Mouse (Mus musculus): ENCODE results near the gene Olig1.
"Not testable (repeated sequence)": the region's sequence is repeated elsewhere in the genome, so short reads cannot be mapped to it uniquely, and the experiment has no call there.

Olig1 gene

GRCm38 (mm10) chr16:91239024-91239423 lies 30.5 kb upstream of the Olig1 start:
- no peak for ATAC-seq (ENCODE audit: insufficient number of reproducible peaks, low FRiP score, low TSS enrichment)

- no peak for ATAC-seq (ENCODE audit: insufficient number of reproducible peaks, low FRiP score, low TSS enrichment)
These were observed 23.3 kb upstream of the Olig1 start for GRCm38 (mm10) chr16:91246292-91246691.

GRCm38 (mm10) chr16:91255419-91256164 lies 14.0 kb upstream of the Olig1 start:
- not testable (repeated sequence) for ATAC-seq (ENCODE audit: insufficient number of reproducible peaks, low FRiP score, low TSS enrichment)

DNA sequence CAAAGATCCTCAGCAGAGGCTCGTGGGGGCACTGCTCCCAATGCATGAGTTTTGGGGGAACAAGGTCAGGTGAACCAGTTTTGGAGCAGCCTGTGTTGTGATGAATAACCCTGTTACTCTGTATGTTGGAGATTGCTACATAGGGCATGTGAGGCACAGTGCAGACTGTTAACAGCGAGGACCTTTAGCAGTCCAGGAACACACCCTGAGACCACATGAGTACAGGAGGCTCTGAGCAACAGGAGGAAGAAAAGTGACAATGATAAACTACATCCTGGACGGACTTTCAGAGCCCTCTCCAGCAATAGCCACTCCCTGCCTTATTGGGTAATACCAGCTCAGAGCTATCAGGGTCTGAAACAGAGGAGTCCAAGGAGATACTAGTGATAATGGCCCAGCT lies 10.6 kb upstream of the Olig1 start:
- ATAC-seq (ENCODE audit: insufficient number of reproducible peaks, low FRiP score, low TSS enrichment) = no peak

- no peak for ATAC-seq (ENCODE audit: insufficient number of reproducible peaks, low FRiP score, low TSS enrichment)
These were observed 8.7 kb upstream of the Olig1 start for GRCm38 (mm10) chr16:91260861-91261260.

DNA sequence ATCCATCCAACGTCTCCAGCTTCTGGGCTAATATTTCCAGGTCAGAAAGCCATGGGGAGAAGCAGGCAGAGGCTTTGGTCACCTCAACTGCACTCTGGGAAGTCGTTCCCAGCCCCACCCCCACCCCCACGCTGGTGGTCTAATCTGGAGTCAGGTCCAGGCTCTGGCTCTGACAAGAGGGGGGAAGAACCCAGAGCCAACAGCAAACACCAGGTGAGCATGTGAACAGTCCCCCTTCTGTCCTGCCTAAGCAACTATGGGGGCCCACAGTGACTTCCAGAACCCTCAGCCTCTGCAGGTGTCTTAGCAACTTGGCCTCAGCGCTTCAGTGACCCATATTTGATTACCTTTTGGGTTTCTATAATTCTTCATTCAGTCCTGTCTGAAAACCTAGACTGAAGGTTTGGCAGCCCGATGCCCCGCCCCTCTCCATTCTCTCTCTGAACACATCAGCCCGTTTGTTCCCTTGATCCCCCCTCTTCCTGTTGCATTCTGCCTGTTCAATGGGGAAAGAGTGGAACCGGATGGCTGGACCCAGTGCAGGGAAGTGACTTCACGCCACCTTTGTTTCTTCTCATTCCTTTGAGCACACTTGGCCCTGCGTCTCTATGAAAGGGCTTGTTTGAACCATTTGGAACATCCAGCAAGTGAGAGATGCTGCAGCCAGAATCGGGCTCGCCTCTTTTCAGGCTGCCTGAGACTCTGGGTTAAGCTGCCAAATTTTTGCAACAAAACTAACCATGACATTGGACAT lies 6.9 kb upstream of the Olig1 start:
- ATAC-seq (ENCODE audit: insufficient number of reproducible peaks, low FRiP score, low TSS enrichment) = no peak

- no peak for ATAC-seq (ENCODE audit: insufficient number of reproducible peaks, low FRiP score, low TSS enrichment)
These were observed 3.6 kb upstream of the Olig1 start for GRCm38 (mm10) chr16:91265972-91266371.

DNA sequence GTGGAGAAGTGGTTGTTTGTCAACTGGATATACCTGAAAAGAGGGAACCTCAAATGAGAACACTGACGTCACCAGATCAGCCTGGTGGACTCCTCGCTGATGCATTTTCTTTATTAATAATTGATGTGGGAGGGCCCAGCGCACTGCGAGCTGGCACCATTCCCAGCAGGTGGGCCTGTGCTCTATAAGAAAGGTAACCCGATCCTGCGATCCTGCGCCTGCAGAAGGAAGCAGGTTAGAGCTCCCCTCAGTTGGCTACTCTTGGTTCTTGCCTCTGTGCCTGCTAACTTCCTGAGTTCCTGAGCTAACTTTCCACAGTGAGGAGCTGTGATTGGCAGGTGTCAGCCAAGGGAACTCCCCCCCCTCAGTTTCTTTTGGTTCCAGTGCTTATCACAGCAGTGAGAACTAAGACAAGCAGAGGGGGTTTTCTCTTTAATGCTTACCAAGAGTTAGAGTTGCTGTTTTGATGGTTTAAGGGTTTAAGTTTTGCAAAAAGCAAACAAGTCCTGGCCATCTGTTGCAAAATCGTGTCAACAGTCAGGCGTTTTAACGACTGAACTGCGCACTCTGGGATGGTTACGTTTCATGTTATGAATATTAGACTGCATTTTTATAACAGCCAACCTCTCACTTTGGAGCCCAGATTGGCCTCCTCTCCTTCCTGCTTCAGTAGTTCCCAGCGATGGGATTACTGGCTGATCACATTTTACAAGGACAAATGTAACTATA lies 684 bp upstream of the Olig1 start:
- no peak for ATAC-seq (ENCODE audit: insufficient number of reproducible peaks, low FRiP score, low TSS enrichment)

DNA sequence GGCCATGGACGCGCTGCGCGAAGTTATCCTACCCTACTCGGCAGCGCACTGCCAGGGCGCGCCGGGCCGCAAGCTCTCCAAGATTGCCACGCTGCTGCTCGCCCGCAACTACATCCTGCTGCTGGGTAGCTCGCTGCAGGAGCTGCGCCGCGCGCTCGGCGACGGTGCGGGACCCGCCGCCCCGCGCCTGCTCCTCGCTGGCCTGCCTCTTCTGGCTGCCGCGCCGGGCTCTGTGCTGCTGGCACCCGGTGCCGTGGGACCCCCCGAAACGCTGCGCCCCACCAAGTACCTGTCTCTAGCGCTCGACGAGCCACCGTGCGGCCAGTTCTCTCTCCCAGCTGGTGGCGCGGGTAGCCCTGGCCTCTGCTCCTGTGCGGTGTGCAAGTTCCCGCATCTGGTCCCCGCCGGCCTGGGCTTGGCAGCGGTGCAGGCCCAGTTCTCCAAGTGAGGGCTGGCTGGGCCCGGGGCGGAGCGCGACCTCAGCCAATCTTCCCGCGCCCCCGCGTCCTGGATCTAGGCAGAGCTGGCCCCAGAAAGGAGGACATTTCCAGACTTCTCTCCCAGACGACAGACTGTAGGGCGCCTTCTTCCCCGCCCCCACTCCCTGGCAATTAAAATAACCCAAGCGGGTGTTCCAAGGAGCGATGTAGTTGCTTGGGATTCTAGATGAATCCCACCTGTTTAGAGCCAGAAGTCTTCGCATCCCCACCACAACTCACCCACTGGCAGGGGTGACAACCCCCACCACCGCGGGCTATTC lies 820 bp downstream of the Olig1 start:
- no peak for ATAC-seq (ENCODE audit: insufficient number of reproducible peaks, low FRiP score, low TSS enrichment)

DNA sequence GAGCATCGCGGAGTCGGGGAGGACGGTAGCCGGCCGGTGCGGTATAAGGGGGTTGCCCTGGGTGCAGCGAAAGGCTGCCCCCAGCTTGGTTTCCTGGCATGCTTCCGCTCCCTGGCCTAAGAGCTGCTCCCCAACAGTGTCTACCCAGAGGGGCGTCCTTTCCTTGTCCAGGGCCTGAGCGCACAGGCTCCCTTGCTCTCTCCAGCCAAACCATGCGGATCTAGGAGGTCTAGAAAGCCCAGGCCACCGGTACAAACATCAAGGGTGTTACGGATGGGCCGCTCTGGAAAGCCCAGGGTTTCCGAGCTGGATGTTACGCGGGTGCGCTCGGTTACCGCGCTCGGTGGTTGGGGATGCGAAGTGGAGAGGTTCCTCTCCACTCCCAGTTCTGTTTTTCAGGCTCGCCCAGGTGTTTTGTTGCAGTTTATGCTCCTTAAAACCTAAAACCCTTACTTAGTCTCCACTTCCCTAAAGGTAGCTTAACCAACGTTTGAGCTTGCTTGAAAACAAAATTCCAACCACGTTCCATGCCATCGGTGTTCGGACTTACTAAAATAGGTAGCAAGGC lies 1.5 kb downstream of the Olig1 start:
- no peak for ATAC-seq (ENCODE audit: insufficient number of reproducible peaks, low FRiP score, low TSS enrichment)

- no peak for ATAC-seq (ENCODE audit: insufficient number of reproducible peaks, low FRiP score, low TSS enrichment)
These were observed 2.1 kb downstream of the Olig1 start for GRCm38 (mm10) chr16:91271634-91272033.

GRCm38 (mm10) chr16:91280516-91280915 lies 10.9 kb downstream of the Olig1 start:
- no peak for ATAC-seq (ENCODE audit: insufficient number of reproducible peaks, low FRiP score, low TSS enrichment)

DNA sequence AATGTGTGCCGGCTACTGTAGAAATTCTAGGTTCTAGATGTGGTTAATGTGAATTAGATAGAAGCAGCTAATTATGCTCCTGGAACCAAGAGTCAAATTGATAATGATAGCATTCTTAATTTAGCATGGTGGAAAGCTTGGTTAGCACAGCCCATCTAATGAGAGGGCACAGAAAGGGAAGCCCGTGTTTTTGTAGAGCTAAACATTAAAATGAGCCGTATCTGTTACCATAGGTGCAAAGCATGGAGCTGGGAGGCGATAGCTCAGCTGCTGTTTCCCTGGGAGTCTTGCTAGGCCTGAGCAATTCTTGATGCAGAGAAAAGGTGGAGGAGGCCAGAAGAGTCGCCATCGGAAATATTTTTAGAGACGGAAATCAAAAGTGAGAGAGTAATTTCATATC lies 22.5 kb downstream of the Olig1 start:
- no peak for ATAC-seq (ENCODE audit: insufficient number of reproducible peaks, low FRiP score, low TSS enrichment)

DNA sequence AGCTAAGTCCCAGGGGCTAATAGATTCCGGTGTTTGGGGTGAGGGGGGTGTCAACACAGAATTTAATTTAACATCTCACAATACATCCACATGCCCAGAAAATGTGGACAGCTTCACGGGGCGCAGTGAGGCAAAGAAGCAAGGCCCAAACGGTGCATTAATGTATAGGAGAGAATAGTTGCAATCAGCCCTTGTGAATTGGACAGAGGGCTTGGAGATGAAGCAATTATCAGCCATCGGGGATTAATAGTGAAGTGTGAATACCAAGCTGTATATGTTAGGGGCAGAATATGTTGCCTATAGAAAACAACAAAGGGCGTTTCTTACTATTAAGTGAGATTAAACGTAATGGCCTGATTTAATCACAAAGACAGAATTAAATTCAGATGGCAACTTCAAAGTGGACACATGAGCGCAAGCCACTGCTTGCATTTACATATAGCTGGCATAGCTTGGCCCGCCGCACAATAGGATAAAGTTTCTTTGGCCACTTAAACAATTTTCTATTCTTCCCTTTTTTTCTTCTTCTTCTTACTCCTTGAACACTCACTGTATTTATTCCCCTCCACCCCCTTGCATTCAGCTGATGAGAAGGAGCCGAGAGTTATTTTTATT lies 23.3 kb downstream of the Olig1 start:
- no peak for ATAC-seq (ENCODE audit: insufficient number of reproducible peaks, low FRiP score, low TSS enrichment)

- ATAC-seq (ENCODE audit: insufficient number of reproducible peaks, low FRiP score, low TSS enrichment) = no peak
These were observed 28.2 kb downstream of the Olig1 start for GRCm38 (mm10) chr16:91297726-91298125.

DNA sequence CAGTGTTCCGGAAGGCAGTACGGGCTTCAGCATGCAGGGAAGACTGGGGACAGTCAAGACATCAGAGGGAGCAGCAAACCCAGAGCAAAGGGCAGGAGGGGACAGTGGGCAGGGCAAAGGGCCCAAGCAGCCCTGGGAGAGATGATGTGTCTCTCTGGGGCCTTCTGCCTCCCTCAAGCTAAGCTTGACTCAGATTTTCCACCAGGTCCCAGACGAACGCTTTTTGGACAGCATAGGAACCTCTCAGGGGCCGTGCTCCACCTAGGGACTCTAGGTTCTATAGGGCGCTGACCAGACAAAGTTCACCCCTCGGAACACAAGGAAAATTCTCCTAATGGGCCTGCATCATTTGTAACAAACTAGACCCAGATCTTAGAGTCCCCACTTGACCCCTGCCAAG lies 29.8 kb downstream of the Olig1 start:
- no peak for ATAC-seq (ENCODE audit: insufficient number of reproducible peaks, low FRiP score, low TSS enrichment)

DNA sequence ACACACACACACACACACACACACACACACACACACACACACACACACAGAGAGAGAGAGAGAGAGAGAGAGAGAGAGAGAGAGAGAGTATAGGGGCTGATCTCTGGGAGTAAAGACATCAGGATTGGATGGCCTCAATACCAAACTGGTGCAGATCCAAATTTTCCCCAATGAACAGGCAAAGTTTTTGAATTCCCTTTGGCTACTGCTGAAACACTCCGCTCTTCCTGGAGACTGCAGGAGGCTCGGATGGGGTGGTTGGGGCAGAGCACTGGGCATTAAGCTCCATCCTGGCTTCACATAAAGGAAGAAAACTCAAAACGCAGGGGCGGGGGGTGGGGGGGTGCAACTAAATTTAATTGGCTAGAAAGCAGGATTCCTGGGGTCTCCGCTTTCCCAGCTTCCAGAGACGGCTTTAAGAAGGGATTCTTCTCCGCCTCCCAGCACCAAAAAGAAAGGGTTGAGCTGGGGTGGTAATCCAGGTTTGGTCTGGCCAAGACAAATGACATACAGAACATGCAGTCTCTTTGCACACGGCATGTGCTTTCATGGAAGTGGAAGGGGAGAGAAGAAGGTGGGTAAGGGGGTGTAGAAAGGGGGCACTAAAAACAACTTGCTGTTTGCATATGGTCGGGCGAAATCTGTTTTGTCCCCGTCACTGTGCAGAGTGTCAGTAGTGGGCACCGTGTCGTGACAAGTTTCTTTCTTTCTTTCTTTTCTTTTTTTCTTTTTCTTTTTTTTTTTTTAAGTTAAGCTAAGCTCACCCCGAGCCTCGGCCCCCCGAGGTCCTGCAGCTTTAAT lies 31.3 kb downstream of the Olig1 start:
- no peak for ATAC-seq (ENCODE audit: insufficient number of reproducible peaks, low FRiP score, low TSS enrichment)

DNA sequence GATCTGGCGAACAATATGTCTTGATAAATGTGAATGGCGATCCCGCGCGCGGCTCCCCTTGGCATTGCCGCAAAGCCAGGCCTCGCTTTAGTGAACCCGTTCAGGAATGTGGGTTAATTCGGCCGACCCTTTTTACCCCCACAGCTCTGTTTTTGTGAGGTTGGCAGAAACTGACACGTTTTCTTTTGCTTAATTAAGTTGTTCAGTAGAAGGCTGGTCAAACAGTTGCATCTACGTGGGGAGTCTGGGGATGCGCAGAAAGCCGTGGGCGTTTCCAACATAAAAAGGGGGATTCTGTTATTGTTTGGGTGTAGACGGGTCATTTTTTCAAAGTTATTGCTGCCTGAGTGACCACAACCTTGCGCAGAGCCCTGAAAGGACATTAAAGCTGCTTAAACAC lies 31.9 kb downstream of the Olig1 start:
- no peak for ATAC-seq (ENCODE audit: insufficient number of reproducible peaks, low FRiP score, low TSS enrichment)

All from cerebellum, adult (tissue).